Mouse (Mus musculus) myocyte (in vitro differentiated cells): ENCODE measurements around the gene Aaas. TPM values are rescaled to one million over a fixed set of nuclear protein-coding genes. Genes with fewer than 3 reads are reported as not detected.
A peak's percentile ranks its signal among the peaks of the same experiment; 100 is the strongest.

Source experiments
- H3K27me3 ChIP-seq: one replicate; pipeline ENCODE4 v1.6.1; 2011; ENCODE audit not compliant: control insufficient read depth, insufficient read depth, insufficient read length
- H3K36me3 ChIP-seq: one replicate; pipeline ENCODE4 v1.6.1; 2011; ENCODE audit not compliant: control insufficient read depth, insufficient read depth
- H3K4me2 ChIP-seq: one replicate; pipeline ENCODE4 v1.6.1; 2011; ENCODE audit warnings: low read depth, control low read depth
- H3K4me3 ChIP-seq: one replicate; pipeline ENCODE4 v1.5.1; 2011; ENCODE audit warnings: mild to moderate bottlenecking, control low read depth, moderate library complexity
- H3K79me2 ChIP-seq: one replicate; pipeline ENCODE4 v1.6.1; 2011; ENCODE audit not compliant: control insufficient read depth, insufficient read depth
- H3ac ChIP-seq: one replicate; pipeline ENCODE4 v1.6.1; 2011; ENCODE audit not compliant: control insufficient read depth, insufficient read length
- CEBPB ChIP-seq: IDR thresholded peaks from 2 replicates; pipeline ENCODE4 v1.6.1; 2011; ENCODE audit warnings: mild to moderate bottlenecking, moderate library complexity; ENCODE audit not compliant: poor library complexity, insufficient read depth, severe bottlenecking
- E2F4 ChIP-seq: IDR thresholded peaks from one replicate; pipeline ENCODE4 v1.6.1; 2011; ENCODE audit warnings: mild to moderate bottlenecking, control low read depth, moderate library complexity; ENCODE audit not compliant: insufficient read depth
- MAX ChIP-seq: IDR thresholded peaks from one replicate; pipeline ENCODE4 v1.6.1; 2011; ENCODE audit warnings: low read depth, mild to moderate bottlenecking, control low read depth
- MYOD1 ChIP-seq, 3 experiments: IDR thresholded peaks; one replicate each; pipeline ENCODE4 v1.6.1; 2011; ENCODE audit warnings: control low read depth in 2 of 3, low read depth in 2 of 3, mild to moderate bottlenecking in 2 of 3, moderate library complexity in 1 of 3; ENCODE audit not compliant: insufficient read length in 2 of 3, control insufficient read depth in 1 of 3
- MYOG ChIP-seq, 3 experiments: IDR thresholded peaks; one replicate each; pipeline ENCODE4 v1.6.1; 2011; ENCODE audit warnings: control low read depth in 2 of 3, low read depth in 2 of 3, mild to moderate bottlenecking in 2 of 3; ENCODE audit not compliant: insufficient read length in 2 of 3, control insufficient read depth in 1 of 3, insufficient read depth in 1 of 3
- POLR2A ChIP-seq: IDR thresholded peaks from one replicate; pipeline ENCODE4 v1.6.1; 2011; ENCODE audit warnings: low read depth, mild to moderate bottlenecking, control low read depth, moderate library complexity; ENCODE audit not compliant: insufficient read length
- POLR2AphosphoS2 ChIP-seq: IDR thresholded peaks from one replicate; pipeline ENCODE4 v1.6.1; 2011; ENCODE audit warnings: low read depth, control low read depth; ENCODE audit not compliant: insufficient read length
- REST ChIP-seq: IDR thresholded peaks from one replicate; pipeline ENCODE4 v1.6.1; 2011; ENCODE audit warnings: mild to moderate bottlenecking, control low read depth, moderate library complexity; ENCODE audit not compliant: insufficient read depth, insufficient read length
- SRF ChIP-seq: IDR thresholded peaks from one replicate; pipeline ENCODE4 v1.6.1; 2011; ENCODE audit warnings: low read depth; ENCODE audit not compliant: control insufficient read depth, insufficient read length
- TCF12 ChIP-seq: IDR thresholded peaks from one replicate; pipeline ENCODE4 v1.6.1; 2011; ENCODE audit warnings: mild to moderate bottlenecking, control low read depth; ENCODE audit not compliant: poor library complexity, insufficient read depth, severe bottlenecking
- TCF3 ChIP-seq: IDR thresholded peaks from one replicate; pipeline ENCODE4 v1.6.1; 2011; ENCODE audit warnings: low read depth, control low read depth; ENCODE audit not compliant: insufficient read length
- USF1 ChIP-seq: IDR thresholded peaks from one replicate; pipeline ENCODE4 v1.6.1; 2011; ENCODE audit warnings: low read depth, mild to moderate bottlenecking, control low read depth, moderate library complexity
- polyA plus RNA-seq: library from polyadenylated mRNA; unstranded; fragments of >200 nt; fragmentation: generic; extraction: Trizol; gene quantifications from one replicate; pipeline ENCODE4 v1.2.1, GENCODE M21; 2012; ENCODE audit warnings: missing spikeins

Aaas gene
- polyA plus RNA-seq, 1 experiment = 57.5 TPM

GRCm38 (mm10) chr15:102352177-102352576 is 1.6 kb upstream of the Aaas start:
- Histone ChIP-seq H3K36me3 (no peaks in the 10 kb centered on the region), H3K4me3 (no peak overlapping the region), H3ac (no peak overlapping the region), H3K27me3 (no peaks in the 10 kb centered on the region), H3K79me2 (peaks cover 9% of the 10 kb centered on the region), H3K4me2 (no peak overlapping the region)
- TF ChIP-seq E2F4 (no peak), MAX (no peak), REST (no peak), POLR2AphosphoS2 (no peak), SRF (no peak), TCF12 (no peak), POLR2A (no peak), CEBPB (no peak), USF1 (no peak), MYOD1 (IDR thresholded peaks at IDR 0.05; ENCODE audit: control insufficient read depth in 1 of 3, insufficient read length in 2 of 3, low read depth in 2 of 3) (no peak), TCF3 (no peak), MYOG (IDR thresholded peaks at IDR 0.05; ENCODE audit: control insufficient read depth in 1 of 3, insufficient read depth in 1 of 3, insufficient read length in 2 of 3, low read depth in 2 of 3) (no peak)

- Histone ChIP-seq H3K4me2 (peak overlapping the region; percentile 79), H3K79me2 (peaks cover 9% of the 10 kb centered on the region), H3K4me3 (peak overlapping the region; percentile 55), H3K27me3 (no peaks in the 10 kb centered on the region), H3ac (peak overlapping the region; percentile 15), H3K36me3 (no peaks in the 10 kb centered on the region)
- TF ChIP-seq REST = no peak
- no peak for TF ChIP-seq TCF12
Measured at GRCm38 (mm10) chr15:102350942-102351291, 346 bp upstream of the Aaas start.

GRCm38 (mm10) chr15:102346444-102346843 is 4.1 kb downstream of the Aaas start:
- TF ChIP-seq REST = no peak
- no peak for TF ChIP-seq POLR2AphosphoS2
- TF ChIP-seq POLR2A = no peak
- no peak for TF ChIP-seq USF1
- no peak for TF ChIP-seq TCF12
- TF ChIP-seq MAX = no peak
- TF ChIP-seq SRF = no peak
- no peak for TF ChIP-seq MYOD1 (IDR thresholded peaks at IDR 0.05; ENCODE audit: control insufficient read depth in 1 of 3, insufficient read length in 2 of 3, low read depth in 2 of 3)
- no peak for TF ChIP-seq MYOG (IDR thresholded peaks at IDR 0.05; ENCODE audit: control insufficient read depth in 1 of 3, insufficient read depth in 1 of 3, insufficient read length in 2 of 3, low read depth in 2 of 3)
- TF ChIP-seq CEBPB = no peak
- TF ChIP-seq E2F4 = no peak
- no peak for TF ChIP-seq TCF3
- no peaks in the 10 kb centered on the region for H3K36me3 ChIP-seq
- H3K4me2 ChIP-seq = no peak overlapping the region
- no peak overlapping the region for H3K4me3 ChIP-seq
- no peak overlapping the region for H3ac ChIP-seq
- H3K79me2 ChIP-seq = peaks cover 9% of the 10 kb centered on the region
- H3K27me3 ChIP-seq = no peaks in the 10 kb centered on the region

GRCm38 (mm10) chr15:102344490-102344889 is 6.1 kb downstream of the Aaas start:
- H3K4me2 ChIP-seq = no peak overlapping the region
- H3K4me3 ChIP-seq = no peak overlapping the region
- TF ChIP-seq TCF3 (no peak), USF1 (no peak), REST (no peak), MYOG (IDR thresholded peaks at IDR 0.05; ENCODE audit: control insufficient read depth in 1 of 3, insufficient read depth in 1 of 3, insufficient read length in 2 of 3, low read depth in 2 of 3) (no peak), SRF (no peak), POLR2A (no peak), E2F4 (no peak)
- H3K27me3 ChIP-seq = no peaks in the 10 kb centered on the region
- no peak overlapping the region for H3ac ChIP-seq
- H3K79me2 ChIP-seq = peaks cover 3% of the 10 kb centered on the region
- peaks cover 4% of the 10 kb centered on the region for H3K36me3 ChIP-seq

GRCm38 (mm10) chr15:102341580-102341979 is 9.0 kb downstream of the Aaas start:
- Histone ChIP-seq H3K4me3 (no peak overlapping the region), H3ac (no peak overlapping the region), H3K4me2 (no peak overlapping the region), H3K36me3 (peaks cover 30% of the 10 kb centered on the region), H3K27me3 (no peaks in the 10 kb centered on the region), H3K79me2 (no peaks in the 10 kb centered on the region)
- TF ChIP-seq CEBPB (no peak), E2F4 (no peak), POLR2AphosphoS2 (no peak), MYOG (IDR thresholded peaks at IDR 0.05; ENCODE audit: control insufficient read depth in 1 of 3, insufficient read depth in 1 of 3, insufficient read length in 2 of 3, low read depth in 2 of 3) (no peak), MYOD1 (IDR thresholded peaks at IDR 0.05; ENCODE audit: control insufficient read depth in 1 of 3, insufficient read length in 2 of 3, low read depth in 2 of 3) (no peak)
